Mouse (Mus musculus) natural killer cell, adult 2 months (primary cell): ENCODE data around the gene Kctd6.
A peak's percentile ranks its signal among the peaks of the same experiment; 100 is the strongest.

Experiments
- DNase-seq, 2 experiments: peaks; one replicate each; pipeline ENCODE4 v3.0.0; 2022; ENCODE audit warnings: low spot score in 2 of 2

Kctd6 gene

DNA sequence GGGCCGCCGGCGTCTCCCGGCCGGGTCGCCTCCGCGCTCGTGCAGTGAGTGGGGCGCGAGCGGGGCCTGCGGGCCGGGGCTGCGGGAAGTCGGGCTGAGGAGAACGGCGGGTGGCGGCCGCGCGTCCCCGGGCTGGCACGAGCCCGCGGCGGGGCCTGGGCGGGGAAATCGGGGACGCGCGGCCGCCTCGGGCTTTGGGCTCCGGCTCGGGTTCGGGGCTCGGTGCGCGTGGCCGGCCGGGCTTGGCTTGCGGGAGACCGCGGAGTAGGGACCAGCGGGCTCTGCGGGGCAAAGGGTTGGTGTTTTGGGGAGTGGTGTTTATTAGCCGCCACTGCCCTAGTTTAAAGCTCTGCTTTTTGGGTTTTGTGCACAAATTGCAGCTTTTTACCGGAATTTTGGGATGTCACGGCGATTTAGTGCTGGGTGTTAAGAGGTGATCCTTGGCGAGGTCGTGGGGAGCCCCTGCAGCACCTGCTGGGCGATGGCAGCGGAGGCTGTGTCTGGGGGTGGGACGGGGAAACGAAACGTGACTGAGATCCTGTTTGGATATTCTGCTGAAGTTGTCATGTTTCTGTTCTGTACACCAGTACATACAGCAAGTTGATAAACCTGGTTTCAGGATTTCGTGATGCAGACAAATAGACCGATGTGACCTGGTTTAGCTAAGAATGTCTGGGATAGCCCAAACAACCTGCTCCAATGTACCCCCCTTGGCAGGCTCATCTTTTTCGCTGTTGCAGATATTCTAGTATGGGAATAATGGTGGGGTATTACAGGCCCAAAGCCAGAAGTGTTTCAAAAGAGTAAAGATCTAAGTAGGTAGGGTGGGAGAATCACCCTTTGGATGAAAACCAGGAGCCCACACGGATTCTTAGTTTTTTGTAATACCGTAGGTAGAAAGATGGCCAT lies 613 bp downstream of the Kctd6 start:
- peak in 1 of 2 experiments; percentile 1 for DNase-seq

DNA sequence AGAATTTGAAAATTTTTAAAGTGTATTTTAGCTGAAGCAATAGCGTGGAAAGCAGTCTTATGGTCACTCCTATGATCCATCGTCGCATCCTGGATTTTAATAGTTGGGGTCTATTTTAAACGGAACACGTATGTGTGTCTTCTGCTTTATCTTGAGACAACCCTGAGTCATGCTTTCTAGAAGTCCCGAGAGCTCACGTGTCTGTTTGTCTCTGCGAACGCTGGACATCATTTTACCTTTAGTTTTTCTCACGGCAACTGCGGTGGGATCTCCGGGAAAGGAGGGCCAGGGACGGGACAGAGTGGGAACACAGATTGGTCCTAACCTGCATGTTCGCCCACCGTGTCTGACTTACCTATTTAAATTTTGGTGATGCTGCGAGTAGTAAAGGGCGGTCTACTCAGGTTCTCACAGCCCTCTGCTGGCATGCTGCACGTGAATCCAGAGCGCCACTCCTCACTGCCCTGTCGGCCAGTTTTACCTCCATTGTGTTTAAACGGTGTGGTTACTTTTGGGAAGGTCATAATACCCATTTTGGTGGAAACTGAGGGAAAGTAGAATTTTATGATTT lies 1.4 kb downstream of the Kctd6 start:
- no peak for DNase-seq

- no peak for DNase-seq
Observed at GRCm38 (mm10) chr14:8216100-8216499, 2.2 kb downstream of the Kctd6 start.

DNA sequence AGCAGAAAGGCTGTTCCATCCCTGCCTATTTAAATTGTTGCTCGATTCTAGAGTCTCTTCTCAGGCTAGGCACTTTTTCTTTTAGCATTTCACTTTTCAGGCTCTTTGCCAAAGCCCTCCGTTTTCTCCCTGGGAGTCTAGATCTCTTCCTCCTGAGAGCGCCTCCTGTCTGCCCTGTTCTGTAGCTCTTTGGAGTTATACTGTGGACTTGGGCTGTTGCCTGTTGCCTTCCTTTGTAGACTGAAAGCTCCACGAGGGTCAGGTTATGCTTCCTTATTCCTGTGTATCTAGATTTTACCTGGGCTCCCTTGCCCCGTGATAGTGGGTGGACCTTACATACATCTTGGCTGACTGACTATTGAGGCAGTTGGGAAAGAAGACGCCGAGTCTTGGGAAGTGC lies 4.3 kb downstream of the Kctd6 start:
- no peak for DNase-seq

DNA sequence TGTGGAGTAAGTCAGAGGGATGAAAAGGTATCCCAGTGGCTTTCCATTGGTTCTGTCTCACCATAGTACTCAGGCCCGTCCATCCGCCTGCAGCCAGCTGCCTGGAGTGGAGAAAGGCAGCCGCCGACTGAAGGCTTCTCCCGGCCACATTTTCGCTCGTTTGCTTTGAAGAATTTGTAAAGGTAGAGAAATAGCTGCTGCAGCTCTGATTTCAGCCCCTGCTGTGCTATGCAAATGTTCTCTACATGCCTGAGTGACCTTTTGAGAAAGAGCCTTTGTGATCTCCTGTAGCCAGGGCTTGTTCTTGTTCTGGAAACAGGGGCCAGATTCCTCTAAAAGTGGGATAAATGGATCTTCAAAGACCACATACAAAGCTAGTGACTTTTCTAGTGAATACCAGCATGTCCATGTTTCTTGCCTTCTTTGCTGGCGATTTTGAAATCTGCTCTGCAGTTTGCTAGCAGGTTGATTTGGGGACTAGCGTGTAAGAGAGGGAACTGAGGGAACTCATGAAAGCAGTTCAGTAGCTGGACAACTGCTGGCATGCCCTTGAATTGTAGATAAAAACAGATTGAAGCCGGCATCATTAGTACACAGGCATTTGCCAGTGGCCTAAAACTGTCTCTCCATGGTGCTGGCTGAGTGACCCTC lies 4.9 kb downstream of the Kctd6 start:
- DNase-seq, result no peak

GRCm38 (mm10) chr14:8219876-8220275 lies 5.9 kb downstream of the Kctd6 start:
- no peak for DNase-seq

DNA sequence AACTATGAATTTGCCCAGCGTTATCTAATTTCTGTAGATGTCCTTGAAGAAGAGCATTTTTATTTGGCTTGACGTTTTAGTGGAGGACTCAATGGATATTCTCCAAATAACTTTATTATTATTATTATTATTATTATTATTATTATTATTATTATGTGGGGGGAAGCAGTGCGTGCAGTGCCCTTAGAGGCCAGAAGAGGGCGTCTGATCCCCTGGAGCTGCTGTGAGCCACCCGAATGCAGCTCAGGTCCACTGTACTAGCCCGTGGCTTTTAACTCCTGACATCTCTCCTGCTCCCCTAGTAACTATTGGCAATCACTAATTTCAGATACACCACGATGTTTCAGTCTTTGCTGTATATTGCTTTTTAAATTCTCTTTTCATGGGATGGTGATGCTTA lies 6.4 kb downstream of the Kctd6 start:
- DNase-seq, result no peak

GRCm38 (mm10) chr14:8220912-8221311 lies 7.0 kb downstream of the Kctd6 start:
- no peak for DNase-seq

DNA sequence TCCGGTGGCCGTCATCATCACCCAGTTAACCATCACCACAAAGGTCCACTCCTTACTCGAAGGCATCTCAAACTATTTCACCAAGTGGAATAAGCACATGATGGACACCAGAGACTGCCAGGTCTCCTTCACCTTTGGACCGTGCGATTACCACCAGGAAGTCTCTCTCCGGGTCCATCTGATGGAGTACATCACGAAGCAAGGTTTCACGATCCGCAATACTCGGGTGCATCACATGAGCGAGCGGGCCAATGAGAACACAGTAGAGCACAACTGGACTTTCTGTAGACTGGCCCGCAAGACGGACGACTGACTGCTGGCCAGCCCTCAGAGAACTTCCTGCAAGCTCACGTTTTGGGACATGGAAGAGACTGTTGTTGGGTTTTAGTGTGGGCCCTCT lies 8.6 kb downstream of the Kctd6 start:
- DNase-seq, result no peak

GRCm38 (mm10) chr14:8223506-8224293 lies 9.8 kb downstream of the Kctd6 start:
- no peak for DNase-seq

DNA sequence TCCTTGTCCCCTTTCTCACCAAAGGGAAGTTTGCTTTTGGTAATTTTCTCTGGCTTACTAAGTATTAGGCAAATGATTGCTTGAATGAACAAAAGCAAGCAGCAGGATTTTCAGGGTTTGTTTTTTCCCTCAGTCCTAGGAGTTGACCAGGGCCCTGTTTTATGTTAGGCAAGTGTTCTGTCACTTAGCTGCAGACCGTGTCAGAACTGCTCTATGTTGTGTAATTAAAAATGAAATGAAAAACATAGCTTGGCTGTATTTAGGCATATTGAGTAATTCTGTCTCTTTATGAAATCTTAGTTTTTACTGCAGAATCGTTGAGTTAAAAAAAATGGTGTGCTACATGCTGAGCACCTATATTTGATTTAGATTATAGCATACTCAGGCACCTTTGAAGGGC lies 10.9 kb downstream of the Kctd6 start:
- DNase-seq, result no peak

- no peak for DNase-seq
Observed at GRCm38 (mm10) chr14:8229367-8230019, 15.6 kb downstream of the Kctd6 start.

GRCm38 (mm10) chr14:8232155-8232910 lies 18.4 kb downstream of the Kctd6 start:
- DNase-seq, result no peak

DNA sequence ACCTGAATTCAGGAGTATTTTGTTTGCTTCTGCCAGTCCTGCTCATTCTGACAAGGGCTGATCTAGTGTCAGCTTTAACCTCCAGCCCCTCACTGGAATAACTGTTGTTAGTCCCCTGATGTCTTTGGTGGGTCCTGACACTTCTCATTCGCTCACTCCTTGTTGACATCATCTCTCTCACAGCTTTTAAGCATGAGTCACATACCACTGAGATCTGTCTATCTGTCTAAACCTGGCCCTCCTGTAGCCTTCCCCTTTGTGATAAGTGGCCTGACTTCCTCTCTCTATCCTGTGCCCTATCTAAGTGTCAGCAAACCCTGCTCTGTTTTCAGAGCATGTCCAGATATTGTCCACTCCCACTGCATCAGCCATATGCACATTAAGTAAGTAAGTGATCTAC lies 19.3 kb downstream of the Kctd6 start:
- no peak for DNase-seq

DNA sequence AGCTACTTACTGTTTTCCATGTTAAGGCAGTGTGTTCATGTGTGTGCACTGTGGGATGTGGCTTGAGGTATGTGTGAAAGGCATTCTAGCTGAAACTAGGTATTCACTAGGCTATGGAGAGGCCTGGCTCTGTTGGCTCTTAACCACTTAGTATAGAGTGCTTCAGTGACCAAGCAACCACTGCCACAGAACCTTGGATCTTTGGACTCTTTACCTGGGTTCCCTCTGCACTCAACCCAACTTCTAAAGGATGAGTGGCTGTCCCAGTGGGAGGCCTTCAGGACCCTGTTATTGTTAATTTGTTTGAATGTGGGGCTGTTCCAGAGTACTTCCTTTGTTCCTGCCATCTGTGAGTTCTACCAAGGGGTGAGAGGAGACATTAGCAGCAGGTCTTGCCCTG lies 27.9 kb downstream of the Kctd6 start:
- no peak for DNase-seq

- no peak for DNase-seq
Observed at GRCm38 (mm10) chr14:8242388-8242920, 28.5 kb downstream of the Kctd6 start.

GRCm38 (mm10) chr14:8243136-8243888 lies 29.4 kb downstream of the Kctd6 start:
- DNase-seq, result no peak

DNA sequence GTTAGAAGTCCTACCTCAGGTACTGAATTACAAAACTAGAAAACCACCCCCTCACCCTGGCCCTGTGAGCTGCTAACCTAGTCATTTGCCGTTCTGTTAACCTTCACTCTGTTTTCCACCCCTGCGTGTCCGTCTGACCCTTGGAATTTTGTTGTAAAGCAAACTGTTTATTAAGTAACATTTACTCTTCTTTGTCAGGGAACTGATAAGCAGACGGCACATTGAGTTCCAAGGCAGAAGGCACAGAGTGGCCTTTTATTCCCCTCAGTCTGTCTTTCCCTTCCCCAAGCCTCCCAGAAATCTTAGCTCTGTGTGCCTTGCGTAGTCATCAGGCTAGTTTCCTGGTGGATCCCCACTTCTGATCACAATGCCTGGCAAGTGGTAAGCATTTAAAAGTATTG lies 30.3 kb downstream of the Kctd6 start:
- DNase-seq, result no peak

GRCm38 (mm10) chr14:8246878-8247277 lies 32.9 kb downstream of the Kctd6 start:
- DNase-seq, result no peak

- no peak for DNase-seq
Observed at GRCm38 (mm10) chr14:8249206-8249605, 35.3 kb downstream of the Kctd6 start.
